Mouse (Mus musculus) hindbrain, embryonic 13.5 days (tissue): Measurements from ENCODE around the gene Mcu. TPM values are rescaled to one million over a fixed set of nuclear protein-coding genes. Genes with fewer than 3 reads are reported as not detected.

Experiments used
- ATAC-seq: fragments of 200-750 bp; cut with Nextera tagmentation; 2 replicates; pipeline ENCODE4 v1.8.0; 2017; ENCODE audit warnings: moderate TSS enrichment; ENCODE audit not compliant: low FRiP score
- H3K27ac ChIP-seq: fragments of 300-500 bp; sonication (generic); 2 replicates; pipeline ENCODE4 v1.5.1; 2015; ENCODE audit warnings: inconsistent platforms, mild to moderate bottlenecking, moderate library complexity
- H3K27me3 ChIP-seq: fragments of 300-500 bp; sonication (generic); 2 replicates; pipeline ENCODE4 v1.6.1; 2015; ENCODE audit warnings: mild to moderate bottlenecking, inconsistent platforms
- H3K36me3 ChIP-seq: fragments of 300-500 bp; sonication (generic); 2 replicates; pipeline ENCODE4 v1.6.1; 2015; ENCODE audit warnings: mild to moderate bottlenecking, inconsistent platforms
- H3K4me1 ChIP-seq: fragments of 300-500 bp; sonication (generic); replicated peaks from 2 replicates; pipeline ENCODE4 v1.6.1; 2015; ENCODE audit warnings: inconsistent platforms
- H3K4me2 ChIP-seq: fragments of 300-500 bp; sonication (generic); 2 replicates; pipeline ENCODE4 v1.6.1; 2015; ENCODE audit warnings: inconsistent platforms, mild to moderate bottlenecking, moderate library complexity
- H3K4me3 ChIP-seq: fragments of 300-500 bp; sonication (generic); 2 replicates; pipeline ENCODE4 v1.5.1; 2015; ENCODE audit warnings: mild to moderate bottlenecking, inconsistent platforms
- H3K9ac ChIP-seq: fragments of 300-500 bp; sonication (generic); 2 replicates; pipeline ENCODE4 v1.6.1; 2015; ENCODE audit warnings: mild to moderate bottlenecking, inconsistent platforms
- H3K9me3 ChIP-seq: fragments of 300-500 bp; sonication (generic); 2 replicates; pipeline ENCODE4 v1.6.1; 2016; ENCODE audit warnings: inconsistent platforms
- whole genome bisulfite sequencing: fragments of 180-500 bp; shearing (Covaris S2); methylation state at CpG from one replicate; pipeline ENCODE4 v1.1.7; 2015; 5-methylcytosine and 5-hydroxymethylcytosine counted together
- polyA plus RNA-seq: library from polyadenylated mRNA; unstranded; fragments of >200 nt; fragmentation: Nextera tagmentation; extraction: Ambion mirVana; gene quantifications from 2 replicates; pipeline ENCODE4 v1.2.1, GENCODE M21; 2015

Gene Mcu
- polyA plus RNA-seq, 1 experiment from 2014 or later, result 24.9 TPM

- no peaks in the 10 kb centered on the region for H3K36me3 ChIP-seq
- H3K4me3 ChIP-seq, result no peak within 1 kb of the TSS
- no peaks in the 10 kb centered on the region; the same call in 1 of the 2 replicates for H3K4me1 ChIP-seq
- no peak for ATAC-seq
- no peaks in the 10 kb centered on the region; the same call in 1 of the 2 replicates for H3K9me3 ChIP-seq
- 78% methylated on average over 21 of the region's 21 CpGs for WGBS
- H3K9ac ChIP-seq, result no peak within 1 kb of the TSS
- no peak within 1 kb of the TSS for H3K4me2 ChIP-seq
- no peak within 1 kb of the TSS for H3K27ac ChIP-seq
- no peaks in the 10 kb centered on the region for H3K27me3 ChIP-seq
These were observed 213.3 kb downstream of the Mcu start, which contains the start of gene Pla2g12b for GRCm38 (mm10) chr10:59402899-59403792. Gene Pla2g12b, plus strand, starts transcription at chr10:59403660.

Other genes with a start within 250 kb of the Mcu start
- 1.6 and 2.9 TPM in 2 replicates for gene Gm10273, start 221.1 kb downstream of the Mcu start, polyA plus RNA-seq
- gene Pla2g12b, start 213.0 kb downstream of the Mcu start, polyA plus RNA-seq, result not detected in 2 replicates
- 0.21 and 0.25 TPM in 2 replicates for gene Oit3, start 174.9 kb downstream of the Mcu start, polyA plus RNA-seq
- gene Gm10322, start 629 bp downstream of the Mcu start, polyA plus RNA-seq, result 0.64 TPM in 1 of 2 replicates, not detected in the other
- gene Micu1, start 85.8 kb upstream of the Mcu start, polyA plus RNA-seq, result 73.3 and 78.0 TPM in 2 replicates